Mouse (Mus musculus) ES-Bruce4 (cell line): Measurements from ENCODE around the gene Hnrnph3. TPM values are rescaled to one million over a fixed set of nuclear protein-coding genes. Genes with fewer than 3 reads are reported as not detected.

ENCODE experiments used
- H3K27ac ChIP-seq: 2 replicates; pipeline ENCODE4 v1.5.1; 2012; ENCODE audit warnings: low read length, inconsistent platforms; ENCODE audit not compliant: insufficient read depth
- H3K27me3 ChIP-seq: 2 replicates; pipeline ENCODE4 v1.6.1; 2012; ENCODE audit warnings: mild to moderate bottlenecking, low read length, inconsistent platforms; ENCODE audit not compliant: control insufficient read depth, poor library complexity, insufficient read depth, severe bottlenecking
- H3K36me3 ChIP-seq: 2 replicates; pipeline ENCODE4 v1.6.1; 2012; ENCODE audit warnings: inconsistent platforms, mild to moderate bottlenecking, low read length, moderate library complexity; ENCODE audit not compliant: control insufficient read depth, poor library complexity, insufficient read depth, severe bottlenecking
- H3K4me1 ChIP-seq: one replicate; pipeline ENCODE4 v1.8.1; 2011; ENCODE audit warnings: low read length; ENCODE audit not compliant: control insufficient read depth, insufficient read depth
- H3K4me3 ChIP-seq: 2 replicates; pipeline ENCODE4 v1.5.1; 2011; ENCODE audit warnings: low read depth, mild to moderate bottlenecking, low read length
- H3K9ac ChIP-seq: 2 replicates; pipeline ENCODE4 v1.6.1; 2012; ENCODE audit warnings: low read depth, mild to moderate bottlenecking, inconsistent platforms; ENCODE audit not compliant: poor library complexity, severe bottlenecking
- H3K9me3 ChIP-seq: replicated peaks from 2 replicates; pipeline ENCODE4 v1.6.1; 2012; ENCODE audit warnings: mild to moderate bottlenecking, low read length, inconsistent platforms; ENCODE audit not compliant: control insufficient read depth, poor library complexity, insufficient read depth, severe bottlenecking
- CTCF ChIP-seq: IDR thresholded peaks from one replicate; pipeline ENCODE4 v1.8.1; 2011; ENCODE audit warnings: low read depth, low read length
- EP300 ChIP-seq: IDR thresholded peaks from 2 replicates; pipeline ENCODE4 v1.6.1; 2011; ENCODE audit warnings: low read depth, low read length; ENCODE audit not compliant: insufficient read depth
- POLR2A ChIP-seq: IDR thresholded peaks from one replicate; pipeline ENCODE4 v1.8.1; 2011; ENCODE audit warnings: low read length; ENCODE audit not compliant: insufficient read depth
- polyA plus RNA-seq: library from polyadenylated mRNA; stranded (reverse); fragments of >200 nt; gene quantifications from 2 replicates; pipeline ENCODE4 v1.2.4, GENCODE M21; 2011; ENCODE audit warnings: low read depth; ENCODE audit not compliant: missing spikeins, insufficient read depth, insufficient read length

Gene Hnrnph3
- 121 and 135 TPM in 2 replicates for polyA plus RNA-seq

DNA sequence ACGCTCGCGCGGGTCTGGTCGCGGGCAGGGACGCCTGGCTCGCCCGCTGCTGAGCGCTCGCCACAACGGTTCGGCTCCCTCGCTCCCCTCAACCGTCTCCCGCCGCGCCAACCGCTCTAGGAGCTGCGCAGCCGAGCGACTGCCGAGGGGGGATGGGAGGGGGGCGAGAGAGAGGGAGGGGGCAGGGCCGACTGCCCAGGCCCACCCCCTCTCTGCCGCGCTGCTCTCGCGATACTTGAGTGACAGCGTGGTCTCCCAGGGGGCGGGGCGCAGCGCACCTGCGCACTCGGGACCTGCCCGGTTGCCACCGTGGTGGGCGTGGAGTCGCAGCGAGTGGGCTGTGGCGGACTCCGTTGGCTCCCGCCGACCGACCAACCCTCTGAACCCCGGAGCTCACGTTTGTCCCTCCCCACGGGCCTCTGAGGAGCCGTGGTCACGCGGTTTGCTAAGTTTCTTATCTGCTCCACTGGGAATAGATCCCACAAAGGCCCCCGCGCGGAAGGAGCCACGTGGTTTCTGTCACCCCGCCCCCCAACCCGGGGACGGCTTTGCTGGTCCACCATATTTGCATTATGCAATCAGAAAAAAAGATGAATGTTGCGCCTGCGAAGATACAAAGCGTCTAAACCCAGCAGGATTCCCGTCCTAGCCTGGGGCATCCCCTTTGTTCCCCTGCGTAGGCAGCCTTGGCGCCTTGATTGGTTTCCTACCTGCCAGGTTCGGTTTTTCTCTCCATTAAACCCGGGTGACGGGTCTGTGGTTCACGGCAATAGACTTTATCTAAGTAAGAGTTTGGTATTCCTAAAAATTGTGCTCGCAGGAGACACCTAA lies at the start of gene Hnrnph3, which contains the start of gene Pbld2:
Gene Hnrnph3 (minus strand): TSS at position 469 of the 831 bp plus-strand sequence.
Gene Pbld2 (plus strand): TSS at position 567 of the 831 bp plus-strand sequence.
- peaks cover 2% of the 10 kb centered on the region for H3K4me1 ChIP-seq

DNA sequence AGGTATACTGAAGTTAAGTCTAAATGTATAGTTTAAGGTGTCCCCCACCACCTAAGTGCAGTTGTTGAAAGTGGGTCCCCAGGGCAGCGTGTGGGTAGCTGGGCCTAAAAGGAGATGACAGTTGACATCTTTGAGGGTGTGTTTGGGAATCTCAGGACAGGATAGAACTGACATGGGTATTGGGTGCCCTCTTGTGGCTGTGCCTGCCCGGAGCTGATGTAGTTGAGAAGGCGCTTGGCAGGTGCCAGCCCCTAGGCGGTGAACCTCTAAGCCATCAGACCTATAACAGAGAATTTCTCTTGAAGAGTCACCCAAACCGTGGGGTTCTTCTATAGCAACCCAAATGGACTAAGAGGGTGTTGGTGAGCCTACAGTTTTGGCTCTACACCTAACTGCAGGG lies 42.0 kb upstream of the Hnrnph3 start:
- Histone ChIP-seq H3K27ac (no peak overlapping the region), H3K4me3 (no peak overlapping the region), H3K9me3 (no peaks in the 10 kb centered on the region), H3K9ac (no peak overlapping the region), H3K36me3 (no peaks in the 10 kb centered on the region), H3K4me1 (no peaks in the 10 kb centered on the region), H3K27me3 (no peaks in the 10 kb centered on the region)
- no peak for TF ChIP-seq POLR2A
- TF ChIP-seq CTCF: peak; percentile 79
- TF ChIP-seq EP300: no peak

More for the DNA sequence above, at the start of gene Hnrnph3, which contains the start of gene Pbld2:
- H3K36me3 ChIP-seq: peaks cover 3% of the 10 kb centered on the region; the same call in 1 of the 2 replicates
- H3K4me3 ChIP-seq: peak within 1 kb of the TSS; percentile 86
- H3K9me3 ChIP-seq: no peaks in the 10 kb centered on the region
- peak within 1 kb of the TSS; percentile 80 for H3K27ac ChIP-seq
- peak within 1 kb of the TSS; percentile 99 for H3K9ac ChIP-seq
- TF ChIP-seq POLR2A: peak; percentile 75
- 0 out of 2 replicates have a peak, but pooled peaks have one; percentile 26 for TF ChIP-seq EP300
- no peak for TF ChIP-seq CTCF
- no peaks in the 10 kb centered on the region for H3K27me3 ChIP-seq

DNA sequence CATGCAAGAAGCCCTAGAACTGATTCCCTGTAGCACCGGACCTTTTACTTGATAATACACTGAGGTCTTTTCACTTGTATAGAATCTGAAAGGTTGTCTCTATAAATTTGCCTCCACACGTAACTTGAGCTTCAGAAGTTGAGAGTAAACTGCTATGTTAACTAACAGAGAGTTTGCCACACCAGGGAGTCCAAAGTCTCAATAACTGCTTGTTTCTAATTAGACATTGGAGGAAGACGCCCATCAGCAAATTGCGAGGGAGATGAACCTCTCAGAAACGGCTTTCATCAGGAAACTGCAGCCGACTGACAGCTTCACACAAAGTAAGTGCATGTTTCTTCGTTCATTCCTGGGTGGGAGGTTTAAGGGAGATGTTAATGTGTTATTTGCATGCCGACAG lies 41.5 kb upstream of the Hnrnph3 start:
- H3K27ac ChIP-seq: no peak overlapping the region
- no peaks in the 10 kb centered on the region for H3K4me1 ChIP-seq
- H3K9ac ChIP-seq: no peak overlapping the region
- no peaks in the 10 kb centered on the region for H3K36me3 ChIP-seq
- no peaks in the 10 kb centered on the region for H3K27me3 ChIP-seq
- no peaks in the 10 kb centered on the region for H3K9me3 ChIP-seq
- TF ChIP-seq CTCF (no peak), POLR2A (no peak), EP300 (no peak)
- H3K4me3 ChIP-seq: no peak overlapping the region

DNA sequence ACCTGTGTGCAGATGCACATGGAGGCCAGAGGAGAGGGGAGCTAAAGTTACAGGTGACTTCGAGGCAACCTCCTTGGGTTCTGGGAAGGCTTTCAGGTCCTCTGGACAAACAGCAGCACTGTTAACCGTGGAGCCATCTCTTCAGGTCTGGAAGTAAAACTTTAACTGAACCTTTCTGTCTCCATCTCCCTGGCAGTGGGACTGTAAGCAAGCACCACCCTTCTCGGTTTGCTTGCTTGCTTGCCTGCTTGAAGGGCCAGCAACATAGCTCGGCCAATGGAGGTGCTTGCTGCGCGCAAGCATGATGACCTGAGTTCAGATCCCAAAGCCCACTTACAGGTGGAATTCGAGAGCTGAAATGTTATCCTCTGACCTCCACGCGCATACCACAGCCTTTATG lies 40.5 kb upstream of the Hnrnph3 start:
- H3K4me3 ChIP-seq: no peak overlapping the region
- no peaks in the 10 kb centered on the region for H3K36me3 ChIP-seq
- no peaks in the 10 kb centered on the region for H3K4me1 ChIP-seq
- no peak overlapping the region for H3K9ac ChIP-seq
- TF ChIP-seq CTCF (no peak), EP300 (no peak), POLR2A (no peak)
- H3K9me3 ChIP-seq: no peaks in the 10 kb centered on the region
- no peak overlapping the region for H3K27ac ChIP-seq
- no peaks in the 10 kb centered on the region for H3K27me3 ChIP-seq

DNA sequence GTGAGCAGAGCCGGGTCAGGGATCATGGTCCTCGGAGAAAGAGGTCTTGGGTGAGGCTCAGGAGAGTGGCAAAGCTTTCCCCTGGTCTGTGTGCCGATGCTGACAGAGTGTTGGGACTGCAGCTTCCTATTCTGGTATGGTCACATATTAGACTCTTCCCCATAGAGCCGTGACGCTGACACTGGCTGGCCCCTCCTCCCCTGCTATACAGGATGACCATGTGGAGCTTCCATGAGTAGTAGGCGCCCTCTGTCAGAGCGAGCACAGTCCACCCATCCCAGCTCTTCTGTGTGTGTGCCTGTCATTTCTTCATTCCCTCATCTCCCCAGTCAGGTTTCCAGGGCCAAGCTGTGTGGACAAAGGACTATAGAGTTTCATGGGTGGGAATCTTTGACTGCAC lies 39.3 kb upstream of the Hnrnph3 start:
- Histone ChIP-seq H3K27ac (no peak overlapping the region), H3K9me3 (no peaks in the 10 kb centered on the region), H3K4me3 (no peak overlapping the region), H3K27me3 (no peaks in the 10 kb centered on the region), H3K9ac (no peak overlapping the region), H3K4me1 (no peaks in the 10 kb centered on the region), H3K36me3 (no peaks in the 10 kb centered on the region)
- TF ChIP-seq POLR2A (no peak), CTCF (no peak), EP300 (no peak)

DNA sequence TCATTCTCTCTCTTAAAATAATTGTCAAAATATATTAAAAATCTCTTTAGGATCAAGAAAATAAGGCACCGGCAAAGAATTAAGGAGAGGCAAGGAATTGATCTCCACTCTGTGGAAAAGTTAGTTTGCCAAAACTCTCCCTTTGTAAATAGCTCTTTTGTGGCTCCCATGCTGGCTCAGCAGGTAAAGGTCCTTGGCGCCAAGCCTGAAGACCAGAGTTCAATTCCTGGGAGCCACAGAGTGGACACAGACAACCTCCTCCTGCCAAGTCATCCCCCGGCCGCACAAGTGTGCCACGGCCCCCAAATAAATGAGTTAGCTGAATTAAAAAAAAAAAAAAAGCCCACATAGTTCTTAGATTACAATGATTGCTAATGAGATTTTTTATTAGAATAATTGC lies 38.7 kb upstream of the Hnrnph3 start:
- no peaks in the 10 kb centered on the region for H3K36me3 ChIP-seq
- TF ChIP-seq CTCF (no peak), POLR2A (no peak), EP300 (no peak)
- H3K4me3 ChIP-seq: no peak overlapping the region
- H3K4me1 ChIP-seq: no peaks in the 10 kb centered on the region
- no peak overlapping the region for H3K9ac ChIP-seq
- no peaks in the 10 kb centered on the region for H3K9me3 ChIP-seq
- H3K27ac ChIP-seq: no peak overlapping the region
- no peaks in the 10 kb centered on the region for H3K27me3 ChIP-seq
